Mouse (Mus musculus): Measurements from ENCODE around the gene Gm28047. TPM values are rescaled to one million over a fixed set of nuclear protein-coding genes. Genes with fewer than 3 reads are reported as not detected.

The Gm28047 gene
- polyA plus RNA-seq, 1 experiment, result not detected

DNA sequence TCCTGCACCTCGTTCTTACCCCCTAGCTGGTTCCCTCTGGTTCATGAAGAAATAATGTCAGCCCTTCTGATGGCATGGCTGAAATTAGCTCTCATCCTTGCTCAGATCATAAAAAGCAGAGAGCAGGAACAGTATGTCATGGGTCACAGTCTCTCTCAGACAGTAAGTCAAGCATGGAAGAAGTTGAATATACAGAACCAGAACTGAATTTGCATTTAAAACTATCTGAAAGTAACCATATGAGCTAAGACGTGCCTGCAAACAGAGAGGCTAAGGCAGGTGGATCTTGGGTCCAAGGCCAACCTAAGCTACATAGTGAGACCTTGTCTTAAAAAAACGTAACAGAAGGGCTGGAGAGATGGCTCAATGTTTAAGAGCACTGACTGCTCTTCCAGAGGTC lies 111.9 kb downstream of the Gm28047 start:
- no peak for DNase-seq (ENCODE audit: low read depth in 1 of 2, low spot score in 2 of 2)
- H3K4me1 ChIP-seq (ENCODE audit: control insufficient read depth, insufficient read depth, insufficient read length), result peaks cover 3% of the 10 kb centered on the region
- WGBS, result 64% methylated on average over 3 of the region's 3 CpGs
- TF ChIP-seq POLR2A (IDR thresholded peaks at IDR 0.05; ENCODE audit: low read depth, low read length) (no peak), CTCF (IDR thresholded peaks at IDR 0.05; ENCODE audit: extremely low read depth, insufficient read depth, insufficient read length, insufficient replicate concordance) (no peak)
- no peak overlapping the region for H3K4me3 ChIP-seq (ENCODE audit: extremely low read depth, insufficient read depth, insufficient read length)
- no peak overlapping the region for H3K27ac ChIP-seq (ENCODE audit: insufficient read depth, low read length)
- H3K36me3 ChIP-seq (ENCODE audit: control insufficient read depth, insufficient read depth, low read length), result no peaks in the 10 kb centered on the region
- no peaks in the 10 kb centered on the region for H3K27me3 ChIP-seq (ENCODE audit: control insufficient read depth, insufficient read depth, low read length)

DNA sequence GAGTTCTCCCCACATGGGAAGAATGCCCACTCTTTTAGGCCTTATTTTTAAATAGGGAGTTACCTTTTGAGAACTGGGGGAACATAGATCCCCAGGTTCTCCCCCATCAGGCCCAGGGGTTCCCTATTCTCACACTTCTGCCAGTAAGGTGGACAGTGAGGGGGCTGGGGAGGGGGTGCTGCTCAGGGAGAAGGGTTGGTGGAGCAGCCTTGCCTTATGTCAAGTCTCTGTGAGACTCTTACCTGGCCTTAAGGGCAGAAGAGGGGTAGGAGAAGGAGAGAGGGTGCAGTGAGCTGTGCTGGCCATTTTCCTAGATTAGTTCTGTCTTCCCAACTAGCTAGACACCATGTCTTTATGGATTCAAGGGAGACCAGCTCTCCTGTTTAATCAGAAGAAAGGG lies 112.4 kb downstream of the Gm28047 start:
- DNase-seq (ENCODE audit: low read depth in 1 of 2, low spot score in 2 of 2), result no peak
- TF ChIP-seq POLR2A (IDR thresholded peaks at IDR 0.05; ENCODE audit: low read depth, low read length), result no peak
- TF ChIP-seq CTCF (IDR thresholded peaks at IDR 0.05; ENCODE audit: extremely low read depth, insufficient read depth, insufficient read length, insufficient replicate concordance), result no peak
- Histone ChIP-seq H3K36me3 (ENCODE audit: control insufficient read depth, insufficient read depth, low read length) (no peaks in the 10 kb centered on the region), H3K27ac (ENCODE audit: insufficient read depth, low read length) (no peak overlapping the region), H3K4me3 (ENCODE audit: extremely low read depth, insufficient read depth, insufficient read length) (no peak overlapping the region), H3K4me1 (ENCODE audit: control insufficient read depth, insufficient read depth, insufficient read length) (peaks cover 3% of the 10 kb centered on the region), H3K27me3 (ENCODE audit: control insufficient read depth, insufficient read depth, low read length) (no peaks in the 10 kb centered on the region)

DNA sequence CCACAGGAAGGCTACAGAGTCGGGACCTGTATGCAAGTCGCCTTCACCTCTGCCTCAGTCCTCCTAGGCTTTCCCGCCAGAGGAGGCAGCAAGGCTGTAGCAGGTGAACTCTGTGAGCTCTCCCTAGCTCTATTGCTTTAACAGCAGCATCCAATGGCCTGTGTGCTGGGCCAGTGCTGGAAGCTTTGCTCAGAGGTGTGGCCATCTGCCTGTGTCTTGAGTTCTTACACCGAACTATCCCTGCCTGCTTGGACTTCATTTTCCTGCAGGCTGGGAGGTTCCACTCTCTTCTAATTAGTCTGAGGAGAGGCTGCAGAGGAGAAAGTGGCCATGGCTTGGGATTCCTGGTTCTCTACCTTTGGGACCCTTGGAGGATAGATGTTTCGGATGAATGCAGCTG lies 112.9 kb downstream of the Gm28047 start:
- Histone ChIP-seq H3K4me1 (ENCODE audit: control insufficient read depth, insufficient read depth, insufficient read length) (peaks cover 3% of the 10 kb centered on the region), H3K27ac (ENCODE audit: insufficient read depth, low read length) (no peak overlapping the region), H3K4me3 (ENCODE audit: extremely low read depth, insufficient read depth, insufficient read length) (no peak overlapping the region), H3K36me3 (ENCODE audit: control insufficient read depth, insufficient read depth, low read length) (no peaks in the 10 kb centered on the region), H3K27me3 (ENCODE audit: control insufficient read depth, insufficient read depth, low read length) (no peaks in the 10 kb centered on the region)
- WGBS, result 84% methylated on average over 5 of the region's 5 CpGs
- no peak for DNase-seq (ENCODE audit: low read depth in 1 of 2, low spot score in 2 of 2)
- TF ChIP-seq POLR2A (IDR thresholded peaks at IDR 0.05; ENCODE audit: low read depth, low read length) (no peak), CTCF (IDR thresholded peaks at IDR 0.05; ENCODE audit: extremely low read depth, insufficient read depth, insufficient read length, insufficient replicate concordance) (no peak)

DNA sequence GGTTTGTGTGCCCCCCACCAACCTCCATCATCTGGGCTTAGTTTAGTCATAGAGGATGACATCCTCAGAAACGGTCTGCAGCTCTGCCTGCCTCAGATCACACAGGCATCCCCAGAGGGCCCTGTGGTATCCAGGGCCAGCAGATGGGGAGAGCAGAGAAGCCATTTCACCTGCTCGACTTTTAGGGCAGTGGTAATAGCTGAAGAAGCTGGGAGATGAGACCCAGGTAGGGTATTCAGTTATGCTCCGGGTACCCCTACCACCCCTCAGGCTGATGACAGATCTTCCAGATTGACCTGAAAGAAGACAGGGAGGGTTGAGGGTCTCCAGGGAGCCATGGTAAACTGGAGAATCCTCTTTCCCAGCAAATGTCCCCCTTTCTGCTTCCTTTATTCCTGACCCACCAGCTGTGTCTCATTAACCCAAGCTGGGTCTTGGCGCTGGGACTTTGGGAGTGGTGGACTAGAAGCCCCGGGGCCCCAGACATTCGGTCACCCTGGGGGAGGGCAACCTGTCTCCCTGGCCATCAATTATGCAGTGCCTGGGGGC lies 113.5 kb downstream of the Gm28047 start:
- H3K27me3 ChIP-seq (ENCODE audit: control insufficient read depth, insufficient read depth, low read length), result no peaks in the 10 kb centered on the region
- no peaks in the 10 kb centered on the region for H3K36me3 ChIP-seq (ENCODE audit: control insufficient read depth, insufficient read depth, low read length)
- TF ChIP-seq CTCF (IDR thresholded peaks at IDR 0.05; ENCODE audit: extremely low read depth, insufficient read depth, insufficient read length, insufficient replicate concordance) (no peak), POLR2A (IDR thresholded peaks at IDR 0.05; ENCODE audit: low read depth, low read length) (no peak)
- peaks cover 3% of the 10 kb centered on the region for H3K4me1 ChIP-seq (ENCODE audit: control insufficient read depth, insufficient read depth, insufficient read length)
- no peak for DNase-seq (ENCODE audit: low read depth in 1 of 2, low spot score in 2 of 2)
- H3K27ac ChIP-seq (ENCODE audit: insufficient read depth, low read length), result no peak overlapping the region
- WGBS, result 57% methylated on average over 6 of the region's 6 CpGs
- no peak overlapping the region for H3K4me3 ChIP-seq (ENCODE audit: extremely low read depth, insufficient read depth, insufficient read length)

DNA sequence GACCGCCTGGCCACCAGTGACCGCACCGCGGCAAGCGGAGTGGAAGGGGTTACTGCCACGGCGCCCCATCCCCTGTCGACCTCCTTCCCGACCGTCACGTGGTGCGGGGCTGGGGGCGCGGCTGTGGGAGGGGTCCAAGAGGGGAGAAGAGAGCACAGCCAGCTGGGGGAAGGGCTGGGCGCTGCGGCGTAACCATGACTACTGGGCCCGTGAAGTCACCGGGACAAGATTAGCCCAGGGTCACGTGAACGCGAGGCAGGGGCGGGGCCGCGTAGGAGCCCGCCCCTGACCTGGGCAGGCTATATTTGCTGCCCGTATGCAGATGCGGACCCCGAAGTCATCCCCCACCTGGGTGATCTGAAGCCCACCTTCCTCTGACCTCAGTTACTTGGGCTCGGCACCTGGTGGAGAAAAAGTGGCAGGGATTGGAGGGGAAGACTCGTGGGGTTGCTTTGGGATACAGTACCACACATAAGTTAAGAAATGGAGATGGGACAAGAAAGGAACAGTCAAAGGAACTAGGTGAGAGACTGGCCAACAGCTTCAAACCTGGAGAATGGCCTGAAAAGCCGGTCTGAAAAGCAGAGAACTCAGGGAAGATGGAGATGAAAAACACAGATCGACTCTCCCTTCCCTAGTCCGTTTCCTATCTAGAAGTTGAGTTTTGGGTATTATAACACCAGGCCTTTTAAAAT lies 114.1 kb downstream of the Gm28047 start:
- TF ChIP-seq POLR2A (IDR thresholded peaks at IDR 0.05; ENCODE audit: low read depth, low read length) (no peak), CTCF (IDR thresholded peaks at IDR 0.05; ENCODE audit: extremely low read depth, insufficient read depth, insufficient read length, insufficient replicate concordance) (no peak)
- H3K4me3 ChIP-seq (ENCODE audit: extremely low read depth, insufficient read depth, insufficient read length), result peak overlapping the region; percentile 61
- H3K27me3 ChIP-seq (ENCODE audit: control insufficient read depth, insufficient read depth, low read length), result no peaks in the 10 kb centered on the region
- DNase-seq (ENCODE audit: low read depth in 1 of 2, low spot score in 2 of 2), result peak; percentile 50 to 75
- WGBS, result 4% methylated on average over 34 of the region's 34 CpGs
- H3K27ac ChIP-seq (ENCODE audit: insufficient read depth, low read length), result no peak overlapping the region
- peaks cover 3% of the 10 kb centered on the region for H3K4me1 ChIP-seq (ENCODE audit: control insufficient read depth, insufficient read depth, insufficient read length)
- H3K36me3 ChIP-seq (ENCODE audit: control insufficient read depth, insufficient read depth, low read length), result no peaks in the 10 kb centered on the region

DNA sequence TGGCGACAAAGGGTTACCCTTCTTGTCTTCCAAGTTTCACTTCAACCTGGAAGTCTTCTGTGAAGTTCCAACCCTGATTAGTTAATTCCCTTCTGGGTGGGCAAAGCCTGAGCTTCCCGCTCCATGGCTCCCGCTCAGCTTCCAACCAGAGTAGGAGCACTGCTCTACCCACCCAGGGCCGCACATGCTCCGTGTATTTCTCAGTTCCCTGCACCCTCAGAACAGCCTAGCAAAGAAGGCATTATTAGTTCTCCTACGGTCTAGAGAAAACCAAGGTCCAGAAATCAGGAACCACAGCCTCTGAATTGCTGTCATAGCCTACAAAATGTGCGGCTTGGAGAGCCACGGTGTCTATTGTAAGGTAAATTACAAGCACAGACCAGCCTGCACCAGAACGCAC lies 114.8 kb downstream of the Gm28047 start:
- Histone ChIP-seq H3K27ac (ENCODE audit: insufficient read depth, low read length) (no peak overlapping the region), H3K4me3 (ENCODE audit: extremely low read depth, insufficient read depth, insufficient read length) (peak overlapping the region; percentile 61), H3K36me3 (ENCODE audit: control insufficient read depth, insufficient read depth, low read length) (peaks cover 1% of the 10 kb centered on the region; the same call in 1 of the 2 replicates), H3K27me3 (ENCODE audit: control insufficient read depth, insufficient read depth, low read length) (no peaks in the 10 kb centered on the region), H3K4me1 (ENCODE audit: control insufficient read depth, insufficient read depth, insufficient read length) (peaks cover 3% of the 10 kb centered on the region)
- WGBS, result 31% methylated on average over 9 of the region's 9 CpGs
- no peak for DNase-seq (ENCODE audit: low read depth in 1 of 2, low spot score in 2 of 2)
- no peak for TF ChIP-seq POLR2A (IDR thresholded peaks at IDR 0.05; ENCODE audit: low read depth, low read length)
- no peak for TF ChIP-seq CTCF (IDR thresholded peaks at IDR 0.05; ENCODE audit: extremely low read depth, insufficient read depth, insufficient read length, insufficient replicate concordance)

DNA sequence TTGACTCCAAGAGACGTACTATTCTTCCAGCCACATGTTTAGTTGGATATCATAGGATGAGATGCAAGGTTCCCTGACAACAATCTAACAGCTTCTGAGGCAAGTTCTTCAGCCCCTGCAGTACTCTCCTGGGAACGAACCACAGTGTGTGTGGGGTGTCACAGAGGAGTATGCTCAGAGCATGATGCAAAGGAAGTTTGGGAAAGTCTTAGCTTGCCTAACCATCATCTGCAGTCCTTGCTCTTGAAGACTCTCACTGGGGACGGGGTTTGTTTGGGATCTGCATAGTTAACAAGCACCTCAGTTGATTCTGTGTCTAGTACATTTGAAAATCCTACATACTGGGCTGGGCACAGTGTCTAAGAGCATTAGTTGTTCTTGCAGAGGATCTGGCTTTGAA lies 116.5 kb downstream of the Gm28047 start:
- no peaks in the 10 kb centered on the region for H3K27me3 ChIP-seq (ENCODE audit: control insufficient read depth, insufficient read depth, low read length)
- no peak for DNase-seq (ENCODE audit: low read depth in 1 of 2, low spot score in 2 of 2)
- TF ChIP-seq CTCF (IDR thresholded peaks at IDR 0.05; ENCODE audit: extremely low read depth, insufficient read depth, insufficient read length, insufficient replicate concordance), result no peak
- TF ChIP-seq POLR2A (IDR thresholded peaks at IDR 0.05; ENCODE audit: low read depth, low read length), result no peak
- H3K4me3 ChIP-seq (ENCODE audit: extremely low read depth, insufficient read depth, insufficient read length), result no peak overlapping the region
- WGBS, result 90% methylated on average over 3 of the region's 3 CpGs
- peaks cover 11% of the 10 kb centered on the region for H3K36me3 ChIP-seq (ENCODE audit: control insufficient read depth, insufficient read depth, low read length)
- no peak overlapping the region for H3K27ac ChIP-seq (ENCODE audit: insufficient read depth, low read length)
- peaks cover 3% of the 10 kb centered on the region for H3K4me1 ChIP-seq (ENCODE audit: control insufficient read depth, insufficient read depth, insufficient read length)
